11 mouse cellular contexts compared by ENCODE assay signal in genomic region chr4:75562480-75562879, GRCm38 (mm10).
A peak's percentile ranks its signal among the peaks of the same experiment; 100 is the strongest.
DNase-seq lines count a peak whose midpoint lies in the region; ATAC-seq lines count a peak whose summit lies in the region.
"Had no signal": no experiment of that assay in that cellular context is flagged by ENCODE, and none has a peak within 500 bp of the region (broad histone marks: within the 10 kb centered on the region; RNA-seq: fewer than 3 reads in every experiment).

No protein-coding gene starts in this region.

- H3K9me3 ChIP-seq in heart, embryonic 15.5 days (replicated peaks): no peaks in the 10 kb centered on the region
- H3K9me3 ChIP-seq in liver, embryonic 11.5 days (ENCODE audit: control insufficient read depth, low read length): no peaks in the 10 kb centered on the region
- H3K9me3 ChIP-seq: limb, embryonic 13.5 days; megakaryocyte, embryonic 14.5 days had no signal

- no peak overlapping the region for H3K4me2 ChIP-seq in heart, embryonic 15.5 days
- no peak overlapping the region for H3K4me2 ChIP-seq in liver, embryonic 11.5 days
- H3K4me2 ChIP-seq: limb, embryonic 13.5 days had no signal

- H3K27ac ChIP-seq in heart, embryonic 15.5 days: 0 out of 2 replicates have a peak overlapping the region, but pooled peaks have one; percentile 1
- H3K27ac ChIP-seq in liver, embryonic 11.5 days (ENCODE audit: low read depth, low read length): no peak overlapping the region
- H3K27ac ChIP-seq: limb, embryonic 13.5 days had no signal

- no peak overlapping the region for H3K4me3 ChIP-seq in heart, embryonic 15.5 days
- no peak overlapping the region for H3K4me3 ChIP-seq in liver, embryonic 11.5 days (ENCODE audit: low read depth, low read length)
- H3K4me3 ChIP-seq: limb, embryonic 13.5 days; megakaryocyte, embryonic 14.5 days had no signal

- WGBS in heart, embryonic 15.5 days: 24% methylated on average over 4 of the region's 4 CpGs
- 43% methylated on average over 4 of the region's 4 CpGs for WGBS in liver, embryonic 11.5 days

- DNase-seq in heart, adult 9 months (ENCODE audit: low spot score in 2 of 2): no peak
- peak; percentile 7 for DNase-seq in embryo, embryonic 9.5 days (ENCODE audit: extremely low spot score)
- DNase-seq in layer of hippocampus, postnatal 10 days (ENCODE audit: low spot score in 2 of 2): peak; percentile 9 to 20
- peak; percentile 8 for DNase-seq in retina, embryonic 14.5 days (ENCODE audit: low spot score)
- DNase-seq in liver, embryonic 11.5 days (ENCODE audit: low spot score): no peak
- DNase-seq in adipocyte (ENCODE audit: low spot score): no peak
- DNase-seq: heart, adult 11 months had no signal

- no peaks in the 10 kb centered on the region for H3K27me3 ChIP-seq in heart, embryonic 15.5 days
- no peaks in the 10 kb centered on the region for H3K27me3 ChIP-seq in liver, embryonic 11.5 days (replicated peaks; ENCODE audit: control insufficient read depth, insufficient read depth, low read length)
- H3K27me3 ChIP-seq: limb, embryonic 13.5 days; megakaryocyte, embryonic 14.5 days had no signal

- ATAC-seq in heart, embryonic 15.5 days (replicated peaks; ENCODE audit: insufficient number of reproducible peaks, insufficient read depth, low FRiP score, low read depth): no peak
- no peak for ATAC-seq in megakaryocyte-erythroid progenitor cell, adult 5-6 weeks (replicated peaks; ENCODE audit: low FRiP score, low TSS enrichment, poor library complexity, severe bottlenecking)
- no peak for ATAC-seq in liver, embryonic 11.5 days (replicated peaks; ENCODE audit: low FRiP score)

- H3K4me1 ChIP-seq in heart, embryonic 15.5 days (replicated peaks): peaks cover 6% of the 10 kb centered on the region; the same call in 1 of the 2 replicates
- no peaks in the 10 kb centered on the region for H3K4me1 ChIP-seq in liver, embryonic 11.5 days (replicated peaks; ENCODE audit: control insufficient read depth, insufficient read depth, low read length)
- H3K4me1 ChIP-seq: limb, embryonic 13.5 days; megakaryocyte, embryonic 14.5 days had no signal

- H3K9ac ChIP-seq in heart, embryonic 15.5 days: no peak overlapping the region
- no peak overlapping the region for H3K9ac ChIP-seq in liver, embryonic 11.5 days (ENCODE audit: low read depth, low read length)
- H3K9ac ChIP-seq: limb, embryonic 13.5 days had no signal

- no peaks in the 10 kb centered on the region for H3K36me3 ChIP-seq in heart, embryonic 15.5 days
- no peaks in the 10 kb centered on the region for H3K36me3 ChIP-seq in liver, embryonic 11.5 days (ENCODE audit: control insufficient read depth, insufficient read depth, low read length)
- H3K36me3 ChIP-seq: limb, embryonic 13.5 days had no signal

Comparison
In these comparisons a context has a peak if more than half of its experiments do, and no peak if none do; other contexts are left out.
1. DNase-seq: peak in embryo, embryonic 9.5 days (single experiment), layer of hippocampus, postnatal 10 days (2 of 2) and retina, embryonic 14.5 days (single experiment); none in heart, adult 9 months (0 of 2), liver, embryonic 11.5 days (single experiment) and adipocyte (single experiment).